9 mouse cellular contexts compared by ENCODE assay signal in genomic region chr8:61041951-61042350, GRCm38 (mm10). TPM values are rescaled to one million over a fixed set of nuclear protein-coding genes. Genes with fewer than 3 reads are reported as not detected.
DNase-seq lines count a peak whose midpoint lies in the region; TF ChIP-seq lines count a peak whose summit lies in the region.
"Had no signal": no experiment of that assay in that cellular context is flagged by ENCODE, and none has a peak within 500 bp of the region (broad histone marks: within the 10 kb centered on the region; RNA-seq: fewer than 3 reads in every experiment).

No protein-coding gene starts in this region.

- H3K4me3 ChIP-seq in gastrocnemius, adult 2 months, result no peak overlapping the region
- H3K4me3 ChIP-seq in ES-E14 (ENCODE audit: insufficient read depth in 1 of 2, low read depth in 1 of 2, low read length in 2 of 2, poor library complexity in 1 of 2, severe bottlenecking in 1 of 2), result no peak overlapping the region
- H3K4me3 ChIP-seq: limb, embryonic 13.5 days had no signal

- intact Hi-C loops in gastrocnemius, adult 2 months (cut with DNase I), result loop anchor here (5.0 kb wide), 1 partner anchor 475 kb away; no protein-coding TSS in a partner anchor

- in situ Hi-C loops in ES-E14 (cut with MboI; ENCODE audit: low sequenced_read_pairs in 2 of 2, unreplicated experiment in 2 of 2), result no loop called here

- TF ChIP-seq CTCF in gastrocnemius, adult 2 months (IDR thresholded peaks at IDR 0.05), result peak; percentile 76

- no peaks in the 10 kb centered on the region for H3K36me3 ChIP-seq in ES-E14 (ENCODE audit: control insufficient read depth, insufficient read depth, low read length, poor library complexity, severe bottlenecking)

- H3K9ac ChIP-seq in ES-E14 (ENCODE audit: insufficient read depth, low read depth, low read length, poor library complexity, severe bottlenecking), result no peak overlapping the region
- H3K9ac ChIP-seq: limb, embryonic 13.5 days had no signal

- no peaks in the 10 kb centered on the region for H3K9me3 ChIP-seq in ES-E14 (ENCODE audit: control insufficient read depth, insufficient read depth, low read depth, low read length)
- H3K9me3 ChIP-seq: limb, embryonic 13.5 days had no signal

- no peak overlapping the region for H3K27ac ChIP-seq in gastrocnemius, adult 2 months
- no peak overlapping the region for H3K27ac ChIP-seq in ES-E14 (ENCODE audit: insufficient read depth, low read depth, low read length, poor library complexity, severe bottlenecking)
- H3K27ac ChIP-seq: limb, embryonic 13.5 days had no signal

- peak; percentile 51 for DNase-seq in gastrocnemius, adult 2 months
- DNase-seq in gastrocnemius, adult 8-10 months (ENCODE audit: low spot score in 2 of 2), result no peak
- DNase-seq in ES-E14 (ENCODE audit: low read depth, low spot score), result peak; percentile 40
- DNase-seq in cerebellum, adult 9-10 months, result peak; percentile 37
- peak; percentile 27 to 54 for DNase-seq in frontal cortex, postnatal 25 days (ENCODE audit: low spot score in 2 of 2)
- peak; percentile 18 to 50 for DNase-seq in layer of hippocampus, adult 8-10 months (ENCODE audit: low spot score in 2 of 2)
- DNase-seq in lung, postnatal 25 days (ENCODE audit: low spot score), result peak; percentile 34
- DNase-seq in right cerebral cortex, postnatal 36 days (ENCODE audit: low spot score in 2 of 2), result peak; percentile 18 to 41

- no peaks in the 10 kb centered on the region for H3K4me1 ChIP-seq in ES-E14 (ENCODE audit: control insufficient read depth in 2 of 2, insufficient read depth in 2 of 2, low read length in 2 of 2, poor library complexity in 1 of 2)
- H3K4me1 ChIP-seq: limb, embryonic 13.5 days had no signal

TF ChIP-seq in ES-E14, 5 proteins besides CTCF, POLR2A, EP300 and RAD21:
- TF ChIP-seq ZC3H11A (IDR thresholded peaks at IDR 0.05; ENCODE audit: borderline replicate concordance, low read depth, low read length) (0 out of 2 replicates have a peak, but pooled peaks have one; percentile 38), HCFC1 (IDR thresholded peaks at IDR 0.05; ENCODE audit: borderline replicate concordance, insufficient read depth, low read length) (no peak)

RNA-seq across cellular contexts. Expression of gene Nek1, which starts 49.0 kb away (rescaled TPM):
- 1 to 10 TPM; 3.8 to 4.7 TPM for total RNA-seq in gastrocnemius, adult 2 months (2021)
- total RNA-seq in gastrocnemius, adult 8-10 months (2022), result 1 to 10 TPM; 2.7 to 4.8 (median 3.7) TPM
- total RNA-seq in ES-E14 (2012; rRNA removed), result 8.9 and 9.6 TPM in 2 replicates
- total RNA-seq in layer of hippocampus, adult 8-10 months (2022), result 10 to 100 TPM; 27.4 to 33.9 (median 32.3) TPM

RNA-seq across cellular contexts. Expression of gene Clcn3, which starts 58.9 kb away (rescaled TPM):
- 10 to 100 TPM; 27.5 to 37.4 TPM for total RNA-seq in gastrocnemius, adult 2 months (2021)
- total RNA-seq in gastrocnemius, adult 8-10 months (2022), result 10 to 100 TPM; 34.5 to 37.8 (median 35.6) TPM
- total RNA-seq in ES-E14 (2012; rRNA removed), result 72.0 and 85.9 TPM in 2 replicates
- 100 to 1,000 TPM; 113 to 130 (median 120) TPM for total RNA-seq in layer of hippocampus, adult 8-10 months (2022)

Comparison
In these comparisons a context has a peak if more than half of its experiments do, and no peak if none do; other contexts are left out.
1. DNase-seq: peak in gastrocnemius, adult 2 months (single experiment), ES-E14 (single experiment), cerebellum, adult 9-10 months (single experiment), frontal cortex, postnatal 25 days (2 of 2), layer of hippocampus, adult 8-10 months (2 of 2), lung, postnatal 25 days (single experiment) and right cerebral cortex, postnatal 36 days (2 of 2); none in gastrocnemius, adult 8-10 months (0 of 2).